Mouse (Mus musculus) lung, embryonic 14.5 days (tissue): Measurements from ENCODE around the gene Relt. TPM values are rescaled to one million over a fixed set of nuclear protein-coding genes. Genes with fewer than 3 reads are reported as not detected.

ENCODE experiments used
- ATAC-seq: fragments of 200-750 bp; cut with Nextera tagmentation; 2 replicates; pipeline ENCODE4 v1.8.0; 2017; ENCODE audit warnings: mild to moderate bottlenecking, moderate TSS enrichment, moderate library complexity; ENCODE audit not compliant: insufficient read depth
- DNase-seq: peaks from one replicate; pipeline ENCODE4 v3.0.0-alpha.2; 2015
- H3K27ac ChIP-seq: fragments of 300-500 bp; sonication (generic); 2 replicates; pipeline ENCODE4 v1.5.1; 2014; ENCODE audit warnings: low read depth, mild to moderate bottlenecking, moderate library complexity
- H3K27me3 ChIP-seq: fragments of 300-500 bp; sonication (generic); 2 replicates; pipeline ENCODE4 v1.6.1; 2014; ENCODE audit warnings: low read length, control low read depth; ENCODE audit not compliant: insufficient read depth
- H3K36me3 ChIP-seq: fragments of 300-500 bp; sonication (generic); 2 replicates; pipeline ENCODE4 v1.6.1; 2014; ENCODE audit warnings: control low read depth; ENCODE audit not compliant: insufficient read depth
- H3K4me1 ChIP-seq: fragments of 300-500 bp; sonication (generic); 2 replicates; pipeline ENCODE4 v1.6.1; 2014; ENCODE audit warnings: antibody characterized with exemption, control low read depth; ENCODE audit not compliant: insufficient read depth
- H3K4me2 ChIP-seq: fragments of 300-500 bp; sonication (generic); 2 replicates; pipeline ENCODE4 v1.6.1; 2014; ENCODE audit warnings: mild to moderate bottlenecking
- H3K4me3 ChIP-seq: fragments of 300-500 bp; sonication (generic); 2 replicates; pipeline ENCODE4 v1.5.1; 2014; ENCODE audit warnings: low read depth, low read length
- H3K9ac ChIP-seq: fragments of 300-500 bp; sonication (generic); 2 replicates; pipeline ENCODE4 v1.6.1; 2014
- H3K9me3 ChIP-seq: fragments of 300-500 bp; sonication (generic); 2 replicates; pipeline ENCODE4 v1.6.1; 2016; ENCODE audit warnings: low read depth, low read length, control low read depth
- CTCF ChIP-seq: IDR thresholded peaks from 2 replicates; pipeline ENCODE4 v1.5.1; 2016; ENCODE audit warnings: antibody characterized with exemption, low read depth
- WGBS: fragments of 180-500 bp; shearing (Covaris S2); extraction: QIAGEN DNeasy Blood & Tissue Kit; methylation state at CpG from one replicate; pipeline ENCODE4 v1.1.7; 2014; 5-methylcytosine and 5-hydroxymethylcytosine counted together
- microRNA-seq: library from miRNA; unstranded; fragments of <30 nt; microRNA quantifications from one replicate; pipeline ENCODE4, GENCODE M21; 2016; ENCODE audit warnings: borderline number of aligned reads
- polyA plus RNA-seq: library from polyadenylated mRNA; unstranded; fragments of >200 nt; fragmentation: Nextera tagmentation; extraction: Ambion mirVana; gene quantifications from 2 replicates; pipeline ENCODE4 v1.2.1, GENCODE M21; 2014

Gene Relt
- polyA plus RNA-seq, 1 experiment from 2014 or later = 4.1 TPM

DNA sequence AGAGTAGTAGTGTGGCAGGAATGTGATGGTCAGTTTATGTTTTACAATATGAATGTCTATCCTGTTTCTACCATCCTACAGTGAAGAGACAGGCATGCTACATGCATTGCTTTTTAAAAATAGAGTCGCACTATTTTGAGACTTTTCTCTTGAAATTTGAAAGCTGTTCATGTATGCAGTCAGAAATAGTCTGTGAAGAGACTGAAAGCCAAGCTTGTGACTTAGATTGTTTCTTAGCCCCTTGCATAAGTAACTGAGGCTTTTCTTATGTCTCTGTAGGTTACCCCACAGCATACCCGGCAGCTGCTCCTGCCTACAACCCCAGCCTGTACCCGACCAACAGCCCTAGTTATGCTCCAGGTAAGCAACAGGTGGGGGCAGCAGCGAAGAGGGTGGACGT, 50.6 kb downstream of the Relt start:
- ATAC-seq (no peak), DNase-seq (no peak)
- WGBS = 84% methylated on average over 5 of the region's 5 CpGs
- H3K27ac ChIP-seq = no peak overlapping the region
- no peaks in the 10 kb centered on the region for H3K27me3 ChIP-seq
- no peaks in the 10 kb centered on the region for H3K4me1 ChIP-seq
- no peak overlapping the region for H3K4me2 ChIP-seq
- 0 out of 2 replicates have a peak, but pooled peaks cover 3% of the 10 kb centered on the region for H3K36me3 ChIP-seq
- no peaks in the 10 kb centered on the region for H3K9me3 ChIP-seq
- no peak overlapping the region for H3K4me3 ChIP-seq
- no peak for TF ChIP-seq CTCF
- no peak overlapping the region for H3K9ac ChIP-seq

- Histone ChIP-seq H3K27ac (no peak overlapping the region), H3K36me3 (0 out of 2 replicates have a peak, but pooled peaks cover 3% of the 10 kb centered on the region), H3K4me3 (no peak overlapping the region), H3K4me1 (no peaks in the 10 kb centered on the region), H3K4me2 (no peak overlapping the region), H3K27me3 (no peaks in the 10 kb centered on the region), H3K9ac (no peak overlapping the region), H3K9me3 (no peaks in the 10 kb centered on the region)
- TF ChIP-seq CTCF = no peak
- DNase-seq (no peak), ATAC-seq (no peak)
- 70% methylated on average over 5 of the region's 5 CpGs for WGBS
These were observed 51.3 kb downstream of the Relt start for GRCm38 (mm10) chr7:100811912-100812311.

GRCm38 (mm10) chr7:100805391-100805790, 57.9 kb downstream of the Relt start:
- Histone ChIP-seq H3K4me2 (no peak overlapping the region), H3K9me3 (no peaks in the 10 kb centered on the region), H3K36me3 (no peaks in the 10 kb centered on the region), H3K27ac (no peak overlapping the region), H3K4me1 (no peaks in the 10 kb centered on the region), H3K9ac (no peak overlapping the region), H3K27me3 (no peaks in the 10 kb centered on the region), H3K4me3 (no peak overlapping the region)
- DNase-seq = no peak
- no peak for ATAC-seq
- no peak for TF ChIP-seq CTCF
- WGBS = 70% methylated on average over 2 of the region's 2 CpGs

DNA sequence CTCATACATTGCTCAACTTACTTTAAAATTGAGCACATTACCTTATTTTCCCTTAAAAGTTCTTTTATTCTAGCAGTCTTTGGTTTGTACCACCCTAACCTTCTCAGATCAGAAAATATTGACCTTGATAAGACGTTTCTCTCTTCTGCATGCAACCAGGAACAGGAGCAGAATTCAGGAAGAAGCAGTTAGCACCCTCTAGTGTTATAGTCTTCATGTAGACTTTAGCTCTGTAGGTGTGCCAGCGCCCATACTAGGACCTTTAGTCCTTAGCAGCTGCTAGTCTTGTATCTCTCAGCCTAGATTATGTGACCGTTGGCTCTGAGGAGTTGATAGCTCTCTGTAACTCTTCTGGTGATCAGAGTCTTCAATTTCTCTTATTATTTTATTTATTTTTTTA, 64.4 kb downstream of the Relt start:
- 46% methylated on average over 3 of the region's 3 CpGs for WGBS

More for the DNA sequence above, 64.4 kb downstream of the Relt start:
- no peak overlapping the region for H3K27ac ChIP-seq
- H3K27me3 ChIP-seq = no peaks in the 10 kb centered on the region
- peak; percentile 47 for DNase-seq
- TF ChIP-seq CTCF = peak; percentile 38
- no peaks in the 10 kb centered on the region for H3K36me3 ChIP-seq
- H3K4me3 ChIP-seq = no peak overlapping the region
- no peak overlapping the region for H3K4me2 ChIP-seq
- no peak for ATAC-seq
- no peaks in the 10 kb centered on the region for H3K9me3 ChIP-seq
- no peak overlapping the region for H3K9ac ChIP-seq
- H3K4me1 ChIP-seq = no peaks in the 10 kb centered on the region

Small RNA genes lying within 50 kb of the gene (microRNA-seq; reads per million reads assigned to microRNA genes)
- 139 reads per million, percentile 54 among the genes with 10 or more reads in this experiment for gene Mir3102

Other genes starting within 250 kb of the Relt start
- gene Plekhb1, start 201.0 kb downstream of the Relt start, polyA plus RNA-seq = 17.7 TPM in 2 replicates
- gene Fam168a, start 156.8 kb downstream of the Relt start, polyA plus RNA-seq = 42.8 and 47.8 TPM in 2 replicates
- 18.5 and 22.5 TPM in 2 replicates for gene Arhgef17, start 68.7 kb upstream of the Relt start, polyA plus RNA-seq
- gene P2ry6, start 111.2 kb upstream of the Relt start, polyA plus RNA-seq = 9.4 and 10.9 TPM in 2 replicates
- gene P2ry2, start 149.4 kb upstream of the Relt start, polyA plus RNA-seq = 3.4 and 3.5 TPM in 2 replicates
- 23.6 and 23.8 TPM in 2 replicates for gene Fchsd2, start 229.4 kb upstream of the Relt start, polyA plus RNA-seq